Mouse (Mus musculus): ENCODE measurements around the gene Gria1. TPM values are rescaled to one million over a fixed set of nuclear protein-coding genes. Genes with fewer than 3 reads are reported as not detected.

Gria1 gene
- total RNA-seq, 2 experiments from 2014 or later = 218 to 241 TPM

DNA sequence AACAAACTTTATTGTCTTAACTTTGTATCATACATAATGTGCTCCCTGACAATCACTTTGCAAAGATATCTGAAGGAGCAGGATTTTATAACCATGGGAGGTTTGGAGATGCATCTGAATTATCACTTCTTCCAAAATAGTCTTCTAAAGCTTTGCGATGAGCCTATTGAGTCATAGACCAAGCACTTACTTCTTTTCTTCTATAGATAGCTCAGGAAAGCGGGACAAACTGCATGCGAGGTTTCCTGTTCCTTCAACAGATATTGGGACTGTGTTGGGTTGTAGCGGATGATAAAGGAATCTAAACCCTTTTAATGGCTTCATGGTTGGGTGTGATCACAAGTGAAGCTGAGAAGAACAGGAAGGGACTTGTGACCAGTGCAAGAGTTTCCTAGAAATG is 263.5 kb downstream of the Gria1 start:
- no peak for DNase-seq (ENCODE audit: low spot score in 2 of 2)

DNA sequence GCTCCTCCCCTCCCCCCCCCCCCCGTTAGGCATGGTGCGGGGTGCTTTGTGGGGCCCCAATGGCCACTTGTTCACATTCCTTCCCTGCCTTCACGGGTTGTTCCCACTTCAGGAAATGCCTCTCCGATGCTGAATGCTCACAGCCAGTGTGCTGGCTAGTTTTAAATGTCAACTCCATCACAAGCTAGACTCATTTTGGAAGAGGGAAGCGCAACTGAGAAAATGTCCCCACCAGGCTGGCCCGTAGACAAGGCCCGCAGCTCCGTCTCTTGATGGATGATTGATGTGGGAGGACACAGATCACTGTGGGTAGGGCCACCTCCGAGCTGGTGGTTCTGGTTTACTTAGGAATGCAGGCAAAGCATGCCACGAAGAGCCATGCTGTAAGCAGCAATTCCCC is 266.9 kb downstream of the Gria1 start:
- DNase-seq (ENCODE audit: low spot score in 2 of 2) = peak in 1 of 2 experiments; percentile 17

DNA sequence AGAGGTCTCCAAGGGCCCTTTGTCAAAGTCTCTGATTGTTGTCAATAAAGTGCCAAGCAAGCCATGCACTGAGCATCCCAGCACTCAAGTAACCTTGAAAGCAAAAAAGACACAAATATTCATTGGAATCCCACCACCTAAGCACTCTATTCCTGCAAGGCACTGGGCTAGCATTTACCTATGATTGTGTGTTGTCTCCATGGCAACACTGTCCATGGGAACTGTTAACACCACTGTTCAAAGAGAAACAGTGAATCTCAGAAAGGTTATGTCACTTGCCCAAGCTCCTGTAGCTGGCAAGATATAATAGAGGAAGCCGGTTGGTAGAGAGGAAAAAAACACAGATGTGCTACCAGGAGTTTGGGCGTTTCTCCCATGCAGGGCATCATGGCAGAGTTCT is 274.9 kb downstream of the Gria1 start:
- DNase-seq (ENCODE audit: low spot score in 2 of 2) = no peak

GRCm38 (mm10) chr11:57297376-57297775 is 286.2 kb downstream of the Gria1 start:
- no peak for DNase-seq (ENCODE audit: low spot score in 2 of 2)

DNA sequence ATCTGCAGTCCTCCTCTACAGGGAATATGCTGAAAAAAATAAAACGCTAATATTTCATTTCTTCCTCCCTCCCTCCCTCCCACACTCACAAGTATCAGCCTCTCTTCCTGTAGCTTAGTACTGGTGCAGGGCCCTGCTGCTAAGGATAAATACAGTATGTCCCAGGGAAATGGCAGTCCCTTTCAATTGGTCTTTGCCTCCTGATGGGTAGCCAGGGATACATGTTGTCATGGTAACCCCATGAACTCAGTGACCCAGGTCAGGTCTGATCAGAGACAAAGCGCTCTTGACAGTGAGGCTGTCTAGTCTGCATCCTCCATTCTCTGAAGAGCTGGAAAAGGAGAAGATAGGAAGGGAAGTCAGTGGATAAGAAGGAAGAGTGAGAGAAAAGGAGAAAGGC is 287.1 kb downstream of the Gria1 start:
- no peak for DNase-seq (ENCODE audit: low spot score in 2 of 2)

GRCm38 (mm10) chr11:57298665-57299064 is 287.5 kb downstream of the Gria1 start:
- no peak for DNase-seq (ENCODE audit: low spot score in 2 of 2)

DNA sequence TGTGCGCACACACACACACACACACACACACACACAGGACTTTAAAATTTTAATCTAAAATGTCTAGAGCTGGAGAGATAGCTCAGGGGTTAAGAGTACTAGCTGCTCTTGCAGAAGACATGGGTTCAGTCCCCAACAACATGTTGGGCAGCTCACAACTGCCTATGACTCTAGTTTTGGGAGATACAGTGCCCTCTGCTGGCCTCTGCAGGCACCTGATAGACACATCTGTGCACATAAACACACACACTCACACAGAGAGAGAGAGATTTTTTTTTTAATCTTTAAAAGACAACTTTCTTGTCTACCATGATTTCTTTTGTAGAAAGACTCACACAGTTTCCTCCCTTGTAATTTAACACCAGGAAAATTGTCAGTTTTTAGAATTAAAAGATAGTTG is 292.4 kb downstream of the Gria1 start:
- no peak for DNase-seq (ENCODE audit: low spot score in 2 of 2)

GRCm38 (mm10) chr11:57306116-57306515 is 294.9 kb downstream of the Gria1 start:
- no peak for DNase-seq (ENCODE audit: low spot score in 2 of 2)

DNA sequence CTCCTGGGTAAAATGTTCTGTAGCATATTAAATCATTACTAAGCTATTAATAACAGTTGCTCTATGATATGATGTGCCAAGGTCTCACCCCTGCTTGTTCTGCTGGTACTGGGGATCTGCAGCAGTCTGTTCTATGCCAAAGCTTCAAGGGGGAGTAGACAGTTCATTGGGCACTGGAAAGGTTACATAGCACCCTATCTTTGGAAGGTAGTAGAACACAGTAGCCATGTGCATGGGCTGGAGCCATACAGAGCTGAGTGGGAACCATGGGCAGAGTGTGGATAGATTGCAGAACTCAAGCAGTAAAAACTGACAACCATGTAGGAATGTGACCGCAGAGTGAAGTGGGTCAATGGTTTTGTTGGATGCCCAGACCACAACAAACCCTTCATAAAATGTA is 295.7 kb downstream of the Gria1 start:
- DNase-seq (ENCODE audit: low spot score in 2 of 2) = no peak

DNA sequence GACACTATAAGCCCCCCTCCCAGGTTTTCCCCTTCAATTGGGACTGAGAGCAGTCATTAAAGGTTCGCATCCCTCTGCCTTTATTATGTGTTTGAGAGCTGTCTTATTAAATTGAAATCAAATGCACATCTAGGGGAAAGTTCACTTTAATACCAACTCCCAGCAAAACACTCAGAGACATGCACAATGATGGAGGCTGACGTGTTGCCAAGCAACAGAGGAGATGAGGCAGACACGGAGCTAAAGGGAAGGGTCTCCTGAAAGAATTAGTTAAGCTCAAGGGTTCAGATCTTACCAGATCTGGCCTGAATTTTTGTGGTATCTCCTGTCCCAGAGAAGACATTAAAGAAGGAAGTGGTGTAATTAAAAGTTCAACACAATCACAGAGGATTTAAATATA is 305.9 kb downstream of the Gria1 start:
- DNase-seq (ENCODE audit: low spot score in 2 of 2) = no peak

- no peak for DNase-seq (ENCODE audit: low spot score in 2 of 2)
Observed at GRCm38 (mm10) chr11:57317478-57317877, 306.3 kb downstream of the Gria1 start.

DNA sequence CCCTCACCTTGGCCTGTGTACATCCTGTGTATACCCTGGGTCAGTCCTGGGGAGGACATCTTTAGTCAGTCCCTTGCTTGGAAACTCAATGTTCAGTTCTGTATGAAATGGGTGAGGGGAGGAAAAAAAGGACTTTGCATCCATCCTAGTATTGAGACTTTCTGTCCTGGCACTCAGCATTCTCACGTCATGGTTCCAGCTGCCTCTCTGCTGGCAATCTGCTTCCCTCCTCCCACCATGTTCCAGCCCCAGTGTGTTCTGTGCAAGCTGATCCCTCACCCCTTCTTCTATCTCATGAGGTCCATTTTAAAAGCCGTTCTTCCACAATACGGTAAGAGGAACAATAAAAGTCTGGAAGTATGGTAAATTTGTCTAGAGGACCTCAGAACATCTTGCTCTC is 308.2 kb downstream of the Gria1 start:
- peak; percentile 59 to 79 for DNase-seq (ENCODE audit: low spot score in 2 of 2)

DNA sequence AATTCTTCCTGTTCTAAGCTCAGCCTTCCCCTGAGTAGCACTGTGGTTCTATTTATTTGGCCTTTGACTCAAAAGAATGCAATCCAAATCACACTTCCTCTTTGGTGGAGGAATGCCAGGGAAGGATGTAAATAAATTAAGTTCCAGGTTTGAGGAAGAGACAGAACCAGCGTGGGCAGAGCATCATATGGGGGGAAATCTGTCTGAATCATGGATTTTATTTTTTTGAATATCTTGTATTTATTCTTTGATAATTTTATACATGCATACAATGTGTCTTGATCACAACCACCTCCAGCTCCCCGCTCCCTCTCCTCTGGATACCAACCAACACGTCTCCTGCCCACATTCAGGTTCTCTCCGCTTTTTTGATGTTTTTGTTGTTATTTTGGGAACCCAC is 312.9 kb downstream of the Gria1 start:
- peak in 1 of 2 experiments; percentile 24 for DNase-seq (ENCODE audit: low spot score in 2 of 2)
